Mouse (Mus musculus) forebrain, embryonic 16.5 days (tissue): Measurements from ENCODE around the gene Gm10382. TPM values are rescaled to one million over a fixed set of nuclear protein-coding genes. Genes with fewer than 3 reads are reported as not detected.
A peak's percentile ranks its signal among the peaks of the same experiment; 100 is the strongest.
"Not testable (repeated sequence)": the region's sequence is repeated elsewhere in the genome, so short reads cannot be mapped to it uniquely, and the experiment has no call there.

Experiments used
- ATAC-seq: fragments of 200-750 bp; cut with Nextera tagmentation; 2 replicates; pipeline ENCODE4 v1.8.0; 2017; ENCODE audit warnings: mild to moderate bottlenecking, moderate library complexity
- H3K27ac ChIP-seq: fragments of 300-500 bp; sonication (generic); 2 replicates; pipeline ENCODE4 v1.5.1; 2014; ENCODE audit warnings: low read length, control low read depth
- H3K27me3 ChIP-seq: fragments of 300-500 bp; sonication (generic); replicated peaks from 2 replicates; pipeline ENCODE4 v1.6.1; 2014; ENCODE audit warnings: low read length; ENCODE audit not compliant: control insufficient read depth, insufficient read depth
- H3K36me3 ChIP-seq: fragments of 300-500 bp; sonication (generic); 2 replicates; pipeline ENCODE4 v1.6.1; 2014; ENCODE audit not compliant: control insufficient read depth, insufficient read depth
- H3K4me1 ChIP-seq: fragments of 300-500 bp; sonication (generic); replicated peaks from 2 replicates; pipeline ENCODE4 v1.6.1; 2014; ENCODE audit warnings: low read length; ENCODE audit not compliant: control insufficient read depth, insufficient read depth
- H3K4me2 ChIP-seq: fragments of 300-500 bp; sonication (generic); 2 replicates; pipeline ENCODE4 v1.6.1; 2014; ENCODE audit warnings: mild to moderate bottlenecking, low read length, control low read depth
- H3K4me3 ChIP-seq: fragments of 300-500 bp; sonication (generic); replicated peaks from 2 replicates; pipeline ENCODE4 v1.5.1; 2014; ENCODE audit warnings: mild to moderate bottlenecking, low read length, control low read depth
- H3K9ac ChIP-seq: fragments of 300-500 bp; sonication (generic); replicated peaks from 2 replicates; pipeline ENCODE4 v1.6.1; 2014; ENCODE audit warnings: low read depth, low read length, control low read depth
- H3K9me3 ChIP-seq: fragments of 300-500 bp; sonication (generic); 2 replicates; pipeline ENCODE4 v1.6.1; 2016; ENCODE audit warnings: low read length; ENCODE audit not compliant: control insufficient read depth
- WGBS: fragments of 180-500 bp; shearing (Covaris S2); extraction: QIAGEN DNeasy Blood & Tissue Kit; methylation state at CpG from one replicate; pipeline ENCODE4 v1.1.7; 2014; 5-methylcytosine and 5-hydroxymethylcytosine counted together
- polyA plus RNA-seq: library from polyadenylated mRNA; unstranded; fragments of >200 nt; fragmentation: Nextera tagmentation; extraction: Ambion mirVana; gene quantifications from 2 replicates; pipeline ENCODE4 v1.2.1, GENCODE M21; 2015

Gm10382 gene
- polyA plus RNA-seq, 1 experiment from 2014 or later = 0.39 TPM

GRCm38 (mm10) chr5:125426343-125426742 is 37.2 kb downstream of the Gm10382 start:
- H3K9me3 ChIP-seq = no peaks in the 10 kb centered on the region
- no peak overlapping the region for H3K4me3 ChIP-seq
- H3K27ac ChIP-seq = no peak overlapping the region
- ATAC-seq = no peak
- WGBS = 94% methylated on average over 10 of the region's 10 CpGs
- H3K4me2 ChIP-seq = no peak overlapping the region
- H3K36me3 ChIP-seq = peaks cover 68% of the 10 kb centered on the region
- no peak overlapping the region for H3K9ac ChIP-seq
- H3K4me1 ChIP-seq = no peaks in the 10 kb centered on the region
- no peaks in the 10 kb centered on the region for H3K27me3 ChIP-seq

- 97% methylated on average over 2 of the region's 2 CpGs for WGBS
- H3K4me3 ChIP-seq, ATAC-seq, H3K27me3 ChIP-seq, H3K9me3 ChIP-seq, H3K4me2 ChIP-seq, H3K9ac ChIP-seq, H3K27ac ChIP-seq: not testable (repeated sequence)
- Histone ChIP-seq H3K36me3 (peaks cover 34% of the 10 kb centered on the region), H3K4me1 (peaks cover 11% of the 10 kb centered on the region)
Observed at GRCm38 (mm10) chr5:125432324-125432723, 43.2 kb downstream of the Gm10382 start.

- under 1% methylated on average over 46 of the region's 46 CpGs for WGBS
- peak within 1 kb of the TSS; percentile 87 for H3K9ac ChIP-seq
- peak; percentile 97 for ATAC-seq
Observed at GRCm38 (mm10) chr5:125433793-125434337, 44.7 kb downstream of the Gm10382 start, which contains the start of gene Dhx37. TSS of gene Dhx37 (minus strand) at chr5:125434121.

GRCm38 (mm10) chr5:125434347-125434746 is 45.2 kb downstream of the Gm10382 start:
- H3K4me3 ChIP-seq = peak overlapping the region; percentile 99
- H3K4me2 ChIP-seq = peak overlapping the region; percentile 97
- not testable (repeated sequence) for ATAC-seq, H3K27ac ChIP-seq, H3K9me3 ChIP-seq, H3K9ac ChIP-seq, H3K27me3 ChIP-seq
- H3K4me1 ChIP-seq = peaks cover 11% of the 10 kb centered on the region
- 57% methylated on average over 15 of the region's 15 CpGs for WGBS
- H3K36me3 ChIP-seq = peaks cover 19% of the 10 kb centered on the region

More at GRCm38 (mm10) chr5:125433793-125434337, 44.7 kb downstream of the Gm10382 start, which contains the start of gene Dhx37:
- H3K9me3 ChIP-seq = no peaks in the 10 kb centered on the region
- H3K4me1 ChIP-seq = peaks cover 11% of the 10 kb centered on the region
- H3K4me3 ChIP-seq = peak within 1 kb of the TSS; percentile 99
- no peaks in the 10 kb centered on the region for H3K27me3 ChIP-seq
- peak within 1 kb of the TSS; percentile 97 for H3K4me2 ChIP-seq
- H3K36me3 ChIP-seq = peaks cover 24% of the 10 kb centered on the region
- H3K27ac ChIP-seq = peak within 1 kb of the TSS; percentile 72

Other genes with a start within 250 kb of the Gm10382 start
- 26.5 and 27.1 TPM in 2 replicates for gene Ncor2, start 210.1 kb upstream of the Gm10382 start, polyA plus RNA-seq
- gene Scarb1, start 48.2 kb upstream of the Gm10382 start, polyA plus RNA-seq = 33.4 and 38.3 TPM in 2 replicates
- 1,295 and 1,372 TPM in 2 replicates for gene Ubc, start 880 bp downstream of the Gm10382 start, polyA plus RNA-seq
- 10.5 and 13.5 TPM in 2 replicates for gene Dhx37, start 44.8 kb downstream of the Gm10382 start, polyA plus RNA-seq
- 37.8 and 38.3 TPM in 2 replicates for gene Bri3bp, start 52.2 kb downstream of the Gm10382 start, polyA plus RNA-seq
- 96.0 and 98.9 TPM in 2 replicates for gene Aacs, start 86.5 kb downstream of the Gm10382 start, polyA plus RNA-seq
- gene Tmem132b, start 142.5 kb downstream of the Gm10382 start, polyA plus RNA-seq = 8.4 and 9.1 TPM in 2 replicates